Mouse (Mus musculus) ES-E14 (cell line): ENCODE results near the gene Eef1akmt1.

Experiments
- HCFC1 ChIP-seq: IDR thresholded peaks from 2 replicates; pipeline ENCODE4 v1.6.1; 2012; ENCODE audit warnings: low read length, inconsistent platforms, borderline replicate concordance; ENCODE audit not compliant: insufficient read depth
- MAFK ChIP-seq: IDR thresholded peaks from 2 replicates; pipeline ENCODE4 v1.6.1; 2014; ENCODE audit warnings: mild to moderate bottlenecking, low read depth, low read length, inconsistent platforms; ENCODE audit not compliant: insufficient read depth
- ZC3H11A ChIP-seq: IDR thresholded peaks from 2 replicates; pipeline ENCODE4 v1.6.1; 2012; ENCODE audit warnings: low read depth, mild to moderate bottlenecking, inconsistent platforms, low read length, borderline replicate concordance
- ZNF384 ChIP-seq: IDR thresholded peaks from 2 replicates; pipeline ENCODE4 v1.6.1; 2012; ENCODE audit warnings: low read depth, low read length, inconsistent platforms

- no peak for TF ChIP-seq MAFK
- no peak for TF ChIP-seq ZNF384
- no peak for TF ChIP-seq ZC3H11A
- TF ChIP-seq HCFC1, result no peak
Measured at GRCm38 (mm10) chr14:57526050-57526623, 45.3 kb downstream of the Eef1akmt1 start.
